Mouse (Mus musculus) G1E (cell line): ENCODE data around the gene Igfbp5. TPM values are rescaled to one million over a fixed set of nuclear protein-coding genes. Genes with fewer than 3 reads are reported as not detected.

Experiments used
- ATAC-seq: 2 replicates; pipeline ENCODE4 v1.8.0; 2016; ENCODE audit warnings: mild to moderate bottlenecking; ENCODE audit not compliant: insufficient number of reproducible peaks, poor library complexity, low FRiP score, severe bottlenecking; ENCODE audit errors: extremely low read depth
- DNase-seq: peaks from one replicate; pipeline ENCODE4 v3.0.0; 2012; ENCODE audit warnings: low spot score
- H3K27me3 ChIP-seq: 2 replicates; pipeline ENCODE4 v1.6.1; 2012; ENCODE audit warnings: mild to moderate bottlenecking, low read length, inconsistent platforms; ENCODE audit not compliant: insufficient read depth
- H3K36me3 ChIP-seq: replicated peaks from 2 replicates; pipeline ENCODE3; 2012; ENCODE audit warnings: mild to moderate bottlenecking, inconsistent platforms
- H3K4me1 ChIP-seq: 2 replicates; pipeline ENCODE4 v1.6.1; 2012; ENCODE audit warnings: low read depth, low read length, inconsistent platforms, mixed read lengths; ENCODE audit not compliant: insufficient read depth
- H3K4me3 ChIP-seq: 2 replicates; pipeline ENCODE4 v1.5.1; 2012; ENCODE audit warnings: low read depth, mild to moderate bottlenecking, inconsistent platforms, low read length, moderate library complexity, mixed read lengths
- H3K9me3 ChIP-seq: replicated peaks from 2 replicates; pipeline ENCODE4 v1.6.1; 2012; ENCODE audit warnings: inconsistent platforms
- CTCF ChIP-seq: IDR thresholded peaks from 2 replicates; pipeline ENCODE4 v1.5.1; 2012; ENCODE audit warnings: low read depth, low read length, inconsistent platforms, mixed read lengths
- GATA1 ChIP-seq: IDR thresholded peaks from 2 replicates; pipeline ENCODE4 v1.6.1; 2012; ENCODE audit warnings: borderline replicate concordance, low read length, inconsistent platforms, mixed read lengths
- GATA2 ChIP-seq: IDR thresholded peaks from 2 replicates; pipeline ENCODE4 v1.6.1; 2012; ENCODE audit warnings: low read depth, low read length, inconsistent platforms, borderline replicate concordance
- POLR2AphosphoS5 ChIP-seq: IDR thresholded peaks from 2 replicates; pipeline ENCODE4 v1.6.1; 2012; ENCODE audit warnings: low read depth, low read length, inconsistent platforms; ENCODE audit not compliant: insufficient replicate concordance
- TAL1 ChIP-seq: conservative IDR thresholded peaks from 2 replicates; pipeline ENCODE4 v1.6.1; 2012; ENCODE audit warnings: low read depth, low read length, inconsistent platforms, mixed read lengths
- polyA plus RNA-seq: library from polyadenylated mRNA; stranded (reverse); fragments of >175 nt; gene quantifications from 2 replicates; pipeline ENCODE4 v1.2.3, GENCODE M21; 2012
- total RNA-seq, 2 experiments: library from RNA; stranded (forward) in 1 of 2; stranded (reverse) in 1 of 2; fragments of 200-1000 nt in 1 of 2; fragments of >200 nt in 1 of 2; fragmentation: Nextera tagmentation in 1 of 2; gene quantifications; 2 replicates each; pipeline ENCODE4 v1.2.3; 2014 to 2017

The Igfbp5 gene
- total and polyA plus RNA-seq, 3 experiments: 0.01 to 0.11 TPM; not detected in 1

DNA sequence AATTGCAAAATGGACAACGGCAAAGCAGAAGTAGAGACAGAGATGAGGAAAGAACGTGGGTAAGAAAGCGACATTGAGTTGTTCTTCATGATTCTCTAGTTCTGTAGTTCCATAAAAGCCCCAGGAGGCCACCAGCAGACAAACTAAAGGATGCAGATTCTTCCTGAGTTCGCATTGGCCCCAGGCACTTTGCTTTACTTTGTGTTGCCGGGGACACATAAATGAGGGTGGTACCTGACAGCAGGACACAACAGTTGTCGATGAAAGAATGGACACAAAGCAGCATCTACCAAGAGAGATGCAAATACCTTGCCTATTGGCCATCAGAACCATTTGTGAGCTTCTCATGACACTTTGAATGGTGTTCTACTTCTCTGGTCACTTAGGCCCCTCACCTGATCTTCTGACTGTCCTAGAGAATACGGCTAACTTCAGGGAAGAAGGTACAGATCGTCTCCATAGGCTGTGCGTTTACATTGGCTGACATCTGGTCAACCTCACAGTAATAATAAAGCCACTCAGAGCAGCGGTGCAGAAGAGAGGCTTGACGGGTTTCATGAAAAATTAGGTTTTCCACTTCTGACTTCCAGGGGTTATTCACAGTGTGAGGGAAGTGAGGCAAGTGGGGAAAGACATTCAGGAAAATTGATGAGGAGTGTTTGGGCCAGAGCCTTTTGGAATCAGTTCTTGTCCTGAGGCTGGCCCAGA lies 10.6 kb upstream of the Igfbp5 start:
- H3K9me3 ChIP-seq: no peaks in the 10 kb centered on the region

DNA sequence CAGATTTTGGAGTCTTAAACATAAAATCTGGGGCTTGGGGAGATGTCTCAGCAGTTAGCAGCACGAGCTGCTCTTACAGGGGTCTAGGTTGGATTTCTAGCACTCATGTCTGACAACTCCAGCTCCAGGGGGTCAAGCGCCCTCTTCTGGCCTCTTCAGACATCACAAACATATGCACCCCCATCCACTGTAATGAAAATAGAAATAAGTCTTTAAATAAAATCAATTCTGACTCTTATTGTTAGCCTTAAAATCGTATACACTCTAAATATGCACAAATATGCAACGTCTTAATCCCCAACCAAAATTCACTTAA lies 4.6 kb upstream of the Igfbp5 start:
- TF ChIP-seq CTCF: no peak
- no peak for TF ChIP-seq TAL1
- TF ChIP-seq GATA2: no peak
- no peak for TF ChIP-seq POLR2AphosphoS5
- no peak for TF ChIP-seq GATA1
- no peaks in the 10 kb centered on the region for H3K36me3 ChIP-seq
- DNase-seq (no peak), ATAC-seq (no peak)
- H3K27me3 ChIP-seq: peaks cover 22% of the 10 kb centered on the region
- no peak overlapping the region for H3K4me3 ChIP-seq
- H3K4me1 ChIP-seq: peaks cover 15% of the 10 kb centered on the region
- no peaks in the 10 kb centered on the region for H3K9me3 ChIP-seq

More for the DNA sequence above, 10.6 kb upstream of the Igfbp5 start:
- no peak for DNase-seq
- ATAC-seq: no peak
- Histone ChIP-seq H3K27me3 (peaks cover 19% of the 10 kb centered on the region), H3K4me1 (no peaks in the 10 kb centered on the region), H3K4me3 (no peak overlapping the region), H3K36me3 (no peaks in the 10 kb centered on the region)
- TF ChIP-seq GATA1: no peak
- TF ChIP-seq POLR2AphosphoS5: no peak
- no peak for TF ChIP-seq TAL1
- TF ChIP-seq CTCF: no peak
- TF ChIP-seq GATA2: no peak

DNA sequence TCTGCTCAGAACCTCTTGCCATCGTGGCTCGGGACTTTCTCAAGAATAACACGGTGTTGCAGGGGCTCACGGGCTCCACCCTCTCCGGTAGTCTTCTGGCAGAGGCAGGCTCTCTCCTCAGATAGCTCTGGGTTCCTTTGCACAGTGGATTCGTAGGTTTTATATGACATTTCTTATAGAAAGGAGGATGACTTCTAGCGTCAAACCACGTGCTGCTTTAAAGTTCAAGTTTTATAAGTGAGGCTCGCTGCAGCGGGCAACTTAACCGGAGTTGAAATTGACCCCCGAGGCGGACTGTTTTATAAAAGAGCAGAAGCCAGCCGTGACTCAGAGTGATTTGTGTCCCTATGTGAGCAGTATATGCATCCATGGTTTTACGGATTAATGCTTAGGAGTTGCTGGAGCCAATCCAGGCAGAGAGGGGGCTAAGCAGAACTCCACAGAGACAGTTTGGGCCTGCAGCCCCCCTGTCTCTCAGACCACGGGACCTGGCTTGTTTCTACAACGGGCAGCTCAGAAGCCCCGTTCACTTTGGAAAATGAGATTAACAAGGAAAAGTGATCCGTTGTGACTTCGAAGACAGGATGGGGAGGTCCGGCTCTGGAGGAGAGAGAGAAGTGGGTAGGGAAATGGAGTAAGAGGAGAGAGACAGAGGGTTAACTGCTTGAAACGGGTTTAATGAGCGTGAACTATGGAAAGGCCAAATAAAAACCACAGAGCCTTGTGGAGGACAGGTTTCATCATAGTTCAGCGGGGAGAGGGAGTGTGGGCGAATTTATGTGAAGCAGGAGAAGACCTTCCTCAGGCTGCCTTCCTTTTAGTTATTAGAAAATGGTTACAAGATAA lies 4.0 kb upstream of the Igfbp5 start:
- no peak overlapping the region for H3K4me3 ChIP-seq
- H3K36me3 ChIP-seq: no peaks in the 10 kb centered on the region
- TF ChIP-seq POLR2AphosphoS5 (no peak), GATA1 (no peak), GATA2 (no peak)
- DNase-seq (no peak), ATAC-seq (no peak)
- no peaks in the 10 kb centered on the region for H3K9me3 ChIP-seq
- peaks cover 17% of the 10 kb centered on the region for H3K4me1 ChIP-seq
- H3K27me3 ChIP-seq: peaks cover 28% of the 10 kb centered on the region

DNA sequence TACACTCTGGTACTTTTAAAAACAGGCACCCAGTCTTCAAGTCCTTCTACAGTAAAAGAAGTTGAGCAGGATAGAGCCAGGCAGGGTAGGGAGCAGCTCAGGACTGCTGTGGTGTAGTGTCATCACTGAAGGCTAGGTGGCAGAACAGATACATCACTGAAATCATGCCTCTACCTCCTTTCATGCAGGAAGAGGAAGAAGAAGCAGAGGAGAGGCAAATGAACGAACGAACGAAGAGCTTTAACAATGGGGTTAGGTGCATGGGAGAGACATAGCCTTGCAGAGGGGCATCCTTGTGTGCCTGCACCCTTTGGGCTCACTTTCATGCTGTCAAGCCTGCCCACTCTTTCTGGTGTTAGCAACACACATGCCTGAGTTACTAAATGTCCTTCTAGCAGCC lies 3.2 kb upstream of the Igfbp5 start:
- Histone ChIP-seq H3K4me3 (no peak overlapping the region), H3K9me3 (no peaks in the 10 kb centered on the region), H3K27me3 (peaks cover 33% of the 10 kb centered on the region), H3K4me1 (peaks cover 19% of the 10 kb centered on the region), H3K36me3 (no peaks in the 10 kb centered on the region)
- peak; percentile 70 for DNase-seq
- no peak for TF ChIP-seq GATA2
- peak; percentile 63 for TF ChIP-seq CTCF
- ATAC-seq: peak; percentile 86

DNA sequence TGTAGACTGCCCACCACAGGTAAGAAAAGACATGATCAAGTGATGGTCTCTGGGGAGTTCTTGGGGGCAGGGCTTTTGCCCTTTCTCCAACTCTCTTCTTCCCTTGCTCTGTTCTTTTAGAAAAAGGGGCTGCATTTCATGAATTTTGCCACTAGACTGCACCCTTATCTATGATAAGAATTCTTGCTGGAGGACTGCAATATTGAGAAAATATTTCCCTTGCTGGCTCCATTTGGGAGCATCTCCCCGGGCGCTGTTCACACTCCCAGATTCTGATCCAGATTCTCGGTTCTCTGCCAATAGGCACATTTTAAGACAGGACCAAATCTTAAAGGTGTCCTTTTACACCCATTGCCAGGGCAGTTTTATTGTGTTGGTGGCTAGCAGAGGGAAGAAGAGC lies 1.4 kb upstream of the Igfbp5 start:
- H3K4me1 ChIP-seq: peaks cover 30% of the 10 kb centered on the region
- H3K4me3 ChIP-seq: no peak overlapping the region
- no peaks in the 10 kb centered on the region for H3K36me3 ChIP-seq
- TF ChIP-seq POLR2AphosphoS5: no peak
- TF ChIP-seq TAL1: no peak
- no peak for TF ChIP-seq CTCF
- TF ChIP-seq GATA2: no peak
- TF ChIP-seq GATA1: no peak
- no peak for DNase-seq
- no peaks in the 10 kb centered on the region for H3K9me3 ChIP-seq
- peaks cover 42% of the 10 kb centered on the region for H3K27me3 ChIP-seq
- no peak for ATAC-seq

DNA sequence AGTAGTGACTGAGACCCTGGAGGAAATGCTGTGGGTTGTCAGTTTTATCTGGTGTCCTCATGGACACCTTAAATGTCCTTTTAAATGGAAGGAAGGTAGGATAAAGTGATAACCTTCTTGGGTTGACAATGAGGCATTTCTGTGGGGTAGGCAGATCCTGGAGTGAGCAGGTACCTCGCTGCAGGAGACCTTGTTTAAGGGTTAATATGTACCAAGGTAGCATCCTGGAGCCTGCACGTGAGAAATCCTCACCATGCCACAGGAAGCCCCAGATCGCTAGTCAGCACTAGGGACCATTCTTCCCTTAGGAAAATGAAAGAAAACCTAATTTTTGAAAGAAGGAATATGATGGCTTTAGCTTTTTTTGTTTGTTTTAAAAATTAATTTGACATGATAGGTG lies 1.0 kb upstream of the Igfbp5 start:
- H3K4me1 ChIP-seq: peaks cover 34% of the 10 kb centered on the region
- no peaks in the 10 kb centered on the region for H3K9me3 ChIP-seq
- ATAC-seq: no peak
- H3K36me3 ChIP-seq: no peaks in the 10 kb centered on the region
- peaks cover 46% of the 10 kb centered on the region for H3K27me3 ChIP-seq
- TF ChIP-seq POLR2AphosphoS5: no peak
- no peak for TF ChIP-seq CTCF
- no peak for TF ChIP-seq GATA2
- TF ChIP-seq GATA1: no peak
- no peak for TF ChIP-seq TAL1
- no peak for DNase-seq
- no peak overlapping the region for H3K4me3 ChIP-seq
